Mouse (Mus musculus): ENCODE measurements around the gene Sec16b. TPM values are rescaled to one million over a fixed set of nuclear protein-coding genes. Genes with fewer than 3 reads are reported as not detected.

Sec16b gene
- polyA plus RNA-seq, 1 experiment from 2014 or later, result 0.39 TPM

GRCm38 (mm10) chr1:157554686-157555530, 48.4 kb downstream of the Sec16b start:
- POLR2A ChIA-PET, result no interaction called here
- DNase-seq (ENCODE audit: low read depth, low spot score), result no peak
- TF ChIP-seq CTCF (IDR thresholded peaks at IDR 0.05), result no peak
- CTCF ChIA-PET, result interaction anchor here (1.5 to 1.8 kb wide), 2 partner anchors 10 to 1115 kb away, joined by 4 to 6 read pairs; no protein-coding TSS in a partner anchor
- no peaks in the 10 kb centered on the region for H3K27me3 ChIP-seq
- no peak for ATAC-seq
- in situ Hi-C loops (cut with MboI; ENCODE audit: low pct_unique_long_range_greater_than_20kb), result loop anchor here (5.0 to 25.0 kb wide), 5 partner anchors 190 to 1582 kb away; no protein-coding TSS in a partner anchor

DNA sequence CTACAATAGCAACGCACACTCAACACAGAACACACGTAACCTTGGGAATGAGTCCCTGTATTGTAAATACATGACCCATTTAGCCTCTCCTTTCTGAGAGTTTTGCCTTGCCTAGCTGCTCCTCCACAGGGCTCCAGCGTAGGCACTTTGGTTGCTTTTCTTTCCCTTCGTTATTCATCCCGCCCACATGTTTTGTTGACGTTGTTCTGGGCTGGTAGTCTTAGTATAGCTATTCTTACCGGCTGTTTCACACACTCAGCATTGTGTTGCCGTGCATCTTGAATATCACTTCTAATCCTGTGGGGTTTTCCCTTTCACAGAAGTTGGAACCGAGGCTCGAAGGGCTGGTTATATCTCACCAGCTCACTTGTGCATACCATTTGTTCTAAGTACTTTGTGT, 49.2 kb downstream of the Sec16b start:
- CTCF ChIA-PET, result interaction anchor here (1.5 to 1.8 kb wide), 2 partner anchors 9 to 1114 kb away, joined by 4 to 6 read pairs; no protein-coding TSS in a partner anchor
- no peak for ATAC-seq
- in situ Hi-C loops (cut with MboI; ENCODE audit: low pct_unique_long_range_greater_than_20kb), result loop anchor here (10.0 to 25.0 kb wide), 4 partner anchors 189 to 1582 kb away; no protein-coding TSS in a partner anchor

GRCm38 (mm10) chr1:157556439-157556838, 49.9 kb downstream of the Sec16b start:
- H3K27me3 ChIP-seq, result no peaks in the 10 kb centered on the region
- CTCF ChIA-PET, result interaction anchor here (1.5 to 1.8 kb wide), 2 partner anchors 9 to 1114 kb away, joined by 4 to 6 read pairs; no protein-coding TSS in a partner anchor
- in situ Hi-C loops (cut with MboI; ENCODE audit: low pct_unique_long_range_greater_than_20kb), result loop anchor here (10.0 to 25.0 kb wide), 4 partner anchors 188 to 1581 kb away; no protein-coding TSS in a partner anchor
- ATAC-seq (no peak), DNase-seq (ENCODE audit: low read depth, low spot score) (no peak)
- TF ChIP-seq CTCF (IDR thresholded peaks at IDR 0.05), result no peak
- POLR2A ChIA-PET, result no interaction called here

More for the DNA sequence above, 49.2 kb downstream of the Sec16b start:
- no peaks in the 10 kb centered on the region for H3K27me3 ChIP-seq
- no peak for TF ChIP-seq CTCF (IDR thresholded peaks at IDR 0.05)
- POLR2A ChIA-PET, result no interaction called here
- no peak for DNase-seq (ENCODE audit: low read depth, low spot score)

- POLR2A ChIA-PET, result no interaction called here
- no peak for DNase-seq (ENCODE audit: low read depth, low spot score)
- no peaks in the 10 kb centered on the region for H3K27me3 ChIP-seq
- peak; percentile 43 for TF ChIP-seq CTCF (IDR thresholded peaks at IDR 0.05)
- CTCF ChIA-PET, result no interaction called here
- in situ Hi-C loops (cut with MboI; ENCODE audit: low pct_unique_long_range_greater_than_20kb), result loop anchor here (10.0 to 25.0 kb wide), 4 partner anchors 187 to 1579 kb away; no protein-coding TSS in a partner anchor
- no peak for ATAC-seq
Observed at GRCm38 (mm10) chr1:157558145-157558544, 51.6 kb downstream of the Sec16b start.

DNA sequence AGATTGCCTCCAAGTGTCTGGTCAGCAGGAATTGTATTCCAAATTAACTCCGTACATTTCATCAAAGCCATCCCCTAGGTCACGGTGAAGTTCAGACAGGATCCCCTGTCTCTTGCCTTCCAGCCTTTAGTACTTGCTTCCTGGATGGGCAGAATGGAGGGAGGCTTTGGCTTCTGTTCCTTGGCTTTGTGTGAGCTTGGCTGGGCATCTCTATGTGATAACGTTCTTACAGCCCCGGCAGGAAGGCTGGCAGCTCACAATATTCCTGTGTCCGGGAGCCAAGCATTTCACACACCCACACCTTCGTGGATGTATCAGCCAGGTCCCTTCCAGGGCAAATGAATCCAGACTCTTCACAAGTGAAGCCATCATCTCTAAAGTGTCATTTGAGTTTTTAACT, 53.5 kb downstream of the Sec16b start:
- no peak for ATAC-seq
- ChIA-PET CTCF (interaction anchor here (1.5 kb wide), 1 partner anchor 13 kb away, joined by 5 read pairs; no protein-coding TSS in a partner anchor), POLR2A (no interaction called here)
- TF ChIP-seq CTCF (IDR thresholded peaks at IDR 0.05), result no peak
- no peaks in the 10 kb centered on the region for H3K27me3 ChIP-seq
- no peak for DNase-seq (ENCODE audit: low read depth, low spot score)
- in situ Hi-C loops (cut with MboI; ENCODE audit: low pct_unique_long_range_greater_than_20kb), result loop anchor here (10.0 to 25.0 kb wide), 4 partner anchors 185 to 1577 kb away; no protein-coding TSS in a partner anchor

DNA sequence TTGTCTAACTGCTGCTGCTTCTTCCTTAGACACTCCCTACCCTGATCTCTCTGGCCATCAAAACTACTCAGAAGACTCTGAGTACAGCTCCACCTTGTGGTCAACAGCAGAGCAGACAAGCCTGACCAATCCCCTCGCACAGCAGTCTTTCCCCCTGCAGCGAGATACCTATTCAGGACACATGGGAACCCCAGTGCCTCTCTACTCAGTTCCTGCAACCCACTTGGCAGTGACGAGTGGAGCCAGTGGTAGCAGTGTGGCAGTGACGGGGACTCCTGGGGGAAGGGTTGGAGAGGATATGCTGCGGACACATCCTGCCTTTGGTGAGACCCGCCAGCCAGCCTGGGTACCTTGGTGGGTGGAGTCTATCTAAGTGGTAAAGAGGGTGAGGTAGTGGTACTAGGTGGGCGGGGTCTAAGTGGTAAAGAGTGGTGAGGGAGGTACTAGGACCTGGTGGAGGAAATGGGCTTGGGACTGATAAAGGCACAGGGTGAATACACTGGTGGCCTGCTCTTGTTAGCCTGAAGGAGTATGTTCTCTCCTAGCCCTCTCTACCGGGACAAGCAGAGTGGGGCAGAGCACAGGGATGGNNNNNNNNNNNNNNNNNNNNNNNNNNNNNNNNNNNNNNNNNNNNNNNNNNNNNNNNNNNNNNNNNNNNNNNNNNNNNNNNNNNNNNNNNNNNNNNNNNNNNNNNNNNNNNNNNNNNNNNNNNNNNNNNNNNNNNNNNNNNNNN, 54.3 kb downstream of the Sec16b start:
- H3K27me3 ChIP-seq, result peaks cover 5% of the 10 kb centered on the region
- CTCF ChIA-PET, result interaction anchor here (1.5 kb wide), 1 partner anchor 14 kb away, joined by 5 read pairs; no protein-coding TSS in a partner anchor
- DNase-seq (ENCODE audit: low read depth, low spot score), result no peak
- TF ChIP-seq CTCF (IDR thresholded peaks at IDR 0.05), result peak; percentile 73
- ATAC-seq, result no peak
- in situ Hi-C loops (cut with MboI; ENCODE audit: low pct_unique_long_range_greater_than_20kb), result loop anchor here (25.0 kb wide), 2 partner anchors 701 to 1576 kb away; no protein-coding TSS in a partner anchor
- POLR2A ChIA-PET, result no interaction called here

GRCm38 (mm10) chr1:157567819-157568218, 61.3 kb downstream of the Sec16b start:
- no peak for ATAC-seq
- CTCF ChIA-PET, result interaction anchor here (1.7 kb wide), 1 partner anchor 48 kb away, joined by 3 read pairs; no protein-coding TSS in a partner anchor
- in situ Hi-C loops (cut with MboI; ENCODE audit: low pct_unique_long_range_greater_than_20kb), result loop anchor here (25.0 kb wide), 2 partner anchors 694 to 1569 kb away; no protein-coding TSS in a partner anchor
- no peak for TF ChIP-seq CTCF (IDR thresholded peaks at IDR 0.05)
- POLR2A ChIA-PET, result no interaction called here
- peaks cover 28% of the 10 kb centered on the region for H3K27me3 ChIP-seq
- DNase-seq (ENCODE audit: low read depth, low spot score), result no peak

DNA sequence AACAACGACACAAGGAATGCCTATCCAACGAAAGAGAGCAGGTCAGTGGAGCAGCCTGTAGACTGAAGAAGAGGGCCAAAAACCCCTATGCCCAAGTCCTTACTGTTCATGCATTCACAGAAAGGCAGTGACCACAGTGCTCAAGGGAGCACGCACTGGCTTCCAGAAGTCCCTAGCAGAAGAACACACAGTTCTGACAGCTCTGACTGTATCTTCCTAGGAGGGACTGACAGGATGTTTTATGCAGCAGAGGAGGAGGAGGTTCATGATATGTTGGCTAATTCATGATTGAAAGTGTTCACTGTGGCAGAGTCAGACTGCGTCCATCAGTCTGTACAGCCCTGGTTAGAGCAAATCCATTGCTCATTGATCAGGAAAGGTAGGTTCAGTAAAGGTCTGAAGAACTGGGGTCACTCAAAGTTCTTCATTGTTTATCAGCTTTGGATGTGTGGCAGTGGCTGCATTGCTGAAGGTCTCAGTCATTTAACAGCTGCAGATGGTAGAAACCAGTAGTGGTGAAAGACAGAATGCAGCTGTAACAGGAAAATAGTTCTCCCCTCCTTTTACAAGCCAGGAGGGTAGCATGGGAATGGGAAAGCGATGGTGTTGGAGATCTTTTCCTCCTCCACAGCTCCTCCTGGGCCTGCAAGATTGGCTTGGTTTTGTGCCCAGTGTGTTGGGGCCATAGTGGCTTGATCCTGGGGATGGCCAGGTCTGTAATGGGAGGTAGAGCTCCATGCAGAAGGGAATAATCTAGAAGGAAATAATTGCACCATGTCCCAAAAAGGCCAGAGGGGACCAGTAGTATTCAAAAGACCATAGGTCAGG, 62.9 kb downstream of the Sec16b start:
- peaks cover 32% of the 10 kb centered on the region for H3K27me3 ChIP-seq
- DNase-seq (ENCODE audit: low read depth, low spot score) (no peak), ATAC-seq (no peak)
- in situ Hi-C loops (cut with MboI; ENCODE audit: low pct_unique_long_range_greater_than_20kb), result loop anchor here (25.0 kb wide), 2 partner anchors 693 to 1568 kb away; no protein-coding TSS in a partner anchor
- TF ChIP-seq CTCF (IDR thresholded peaks at IDR 0.05), result no peak
- ChIA-PET POLR2A (interaction anchor here (0.6 kb wide), 1 partner anchor 162 kb away, joined by 3 read pairs; no protein-coding TSS in a partner anchor), CTCF (interaction anchor here (1.7 kb wide), 1 partner anchor 46 kb away, joined by 3 read pairs; no protein-coding TSS in a partner anchor)

GRCm38 (mm10) chr1:157575316-157575715, 68.8 kb downstream of the Sec16b start:
- no peak for DNase-seq (ENCODE audit: low read depth, low spot score)
- no peak for ATAC-seq
- H3K27me3 ChIP-seq, result peaks cover 16% of the 10 kb centered on the region
- in situ Hi-C loops (cut with MboI; ENCODE audit: low pct_unique_long_range_greater_than_20kb), result no loop called here
- no peak for TF ChIP-seq CTCF (IDR thresholded peaks at IDR 0.05)
- ChIA-PET CTCF (no interaction called here), POLR2A (no interaction called here)
